Mouse (Mus musculus): ENCODE results near the gene Spcs3. TPM values are rescaled to one million over a fixed set of nuclear protein-coding genes. Genes with fewer than 3 reads are reported as not detected.
A peak's percentile ranks its signal among the peaks of the same experiment; 100 is the strongest.
"Not testable (repeated sequence)": the region's sequence is repeated elsewhere in the genome, so short reads cannot be mapped to it uniquely, and the experiment has no call there.

The Spcs3 gene
- polyA plus RNA-seq, 1 experiment from 2014 or later: 84.6 TPM

DNA sequence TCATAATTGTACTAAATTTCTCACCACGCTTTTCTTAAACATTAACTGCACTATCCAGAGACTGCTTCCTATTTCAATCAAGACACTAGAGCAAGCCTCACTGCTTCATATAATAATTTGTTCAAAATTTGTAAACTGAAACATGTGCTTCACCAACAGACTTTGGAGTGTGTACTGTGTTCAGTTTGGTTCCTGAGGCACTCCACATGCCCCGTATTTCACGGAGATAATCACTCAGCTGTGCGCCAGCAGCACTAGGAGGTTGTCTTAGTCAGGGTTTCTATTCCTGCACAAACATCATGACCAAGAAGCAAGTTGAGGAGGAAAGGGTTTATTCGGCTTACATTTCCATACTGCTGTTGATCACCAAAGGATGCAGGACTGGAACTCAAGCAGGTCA is 17.6 kb downstream of the Spcs3 start:
- not testable (repeated sequence) for H3K9ac ChIP-seq (ENCODE audit: low read length); DNase-seq (ENCODE audit: low spot score); H3K36me3 ChIP-seq (ENCODE audit: control insufficient read depth, insufficient read depth, low read length); H3K4me3 ChIP-seq (ENCODE audit: low read depth, low read length); H3K27me3 ChIP-seq (ENCODE audit: control insufficient read depth, insufficient read depth, low read length); H3K9me3 ChIP-seq (ENCODE audit: control insufficient read depth, low read length); H3K27ac ChIP-seq (ENCODE audit: low read depth, low read length); H3K4me1 ChIP-seq (ENCODE audit: control insufficient read depth, insufficient read depth, low read length); H3K4me2 ChIP-seq (ENCODE audit: low read depth); ATAC-seq (ENCODE audit: insufficient read depth, low FRiP score, low TSS enrichment)
- 92% methylated on average over 5 of the region's 5 CpGs for WGBS

DNA sequence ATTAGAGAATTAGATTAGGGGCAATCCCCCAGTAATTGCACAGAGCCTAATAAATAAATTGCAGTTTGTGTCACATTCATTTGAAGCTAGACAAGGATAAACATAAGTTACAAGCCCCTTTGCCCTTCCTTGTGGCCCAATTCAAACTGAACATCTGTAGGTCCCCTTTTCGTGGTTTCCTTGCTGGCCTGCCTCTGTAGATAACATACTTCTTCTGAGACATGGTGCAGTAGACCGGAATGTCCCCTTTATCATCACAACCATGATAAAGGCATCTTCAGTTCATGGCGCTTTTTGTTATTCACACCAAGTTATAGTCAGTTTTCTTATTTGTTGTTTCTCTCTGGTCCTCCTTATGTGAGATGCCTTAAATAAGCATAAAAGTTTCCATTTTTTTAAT is 18.0 kb downstream of the Spcs3 start:
- Histone ChIP-seq H3K4me3 (ENCODE audit: low read depth, low read length) (no peak overlapping the region), H3K27ac (ENCODE audit: low read depth, low read length) (no peak overlapping the region), H3K4me1 (ENCODE audit: control insufficient read depth, insufficient read depth, low read length) (no peaks in the 10 kb centered on the region), H3K4me2 (ENCODE audit: low read depth) (no peak overlapping the region), H3K27me3 (ENCODE audit: control insufficient read depth, insufficient read depth, low read length) (no peaks in the 10 kb centered on the region), H3K9ac (ENCODE audit: low read length) (no peak overlapping the region), H3K9me3 (ENCODE audit: control insufficient read depth, low read length) (no peaks in the 10 kb centered on the region), H3K36me3 (ENCODE audit: control insufficient read depth, insufficient read depth, low read length) (no peaks in the 10 kb centered on the region)
- no peak for DNase-seq (ENCODE audit: low spot score)
- no peak for ATAC-seq (ENCODE audit: insufficient read depth, low FRiP score, low TSS enrichment)
- WGBS: 90% methylated on average over 3 of the region's 3 CpGs

DNA sequence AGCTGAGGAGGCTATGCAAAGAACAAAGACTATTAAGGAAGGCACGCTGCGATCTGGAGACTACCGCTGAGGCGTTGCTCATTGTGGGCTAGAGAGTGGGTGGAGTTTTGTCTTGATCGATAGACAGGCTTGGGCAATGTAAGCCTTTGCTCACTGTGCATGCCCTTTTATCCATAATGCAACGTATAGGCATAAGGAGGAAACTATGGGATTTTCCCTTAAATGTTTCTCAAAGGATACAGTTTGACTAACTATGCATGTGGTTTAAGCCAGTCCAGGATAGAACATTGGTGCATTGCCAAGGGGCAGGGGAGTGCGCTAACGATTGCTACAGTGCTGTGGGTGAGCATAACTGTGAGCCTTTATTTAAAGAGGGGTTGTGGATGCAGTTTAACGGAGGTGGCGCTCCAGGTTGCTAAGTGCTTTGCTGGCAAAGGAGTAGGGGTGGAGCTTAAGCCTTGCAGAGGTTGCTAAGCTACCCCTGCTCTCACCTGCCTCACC is 20.5 kb downstream of the Spcs3 start:
- H3K27ac ChIP-seq (ENCODE audit: low read depth, low read length): no peak overlapping the region
- ATAC-seq (ENCODE audit: insufficient read depth, low FRiP score, low TSS enrichment) (peak; percentile 62), DNase-seq (ENCODE audit: low spot score) (peak; percentile 45)
- whole genome bisulfite sequencing: 7% methylated on average over 10 of the region's 10 CpGs
- H3K4me3 ChIP-seq (ENCODE audit: low read depth, low read length): peak overlapping the region; percentile 4
- H3K4me1 ChIP-seq (ENCODE audit: control insufficient read depth, insufficient read depth, low read length): no peaks in the 10 kb centered on the region
- no peaks in the 10 kb centered on the region for H3K27me3 ChIP-seq (ENCODE audit: control insufficient read depth, insufficient read depth, low read length)
- H3K9ac ChIP-seq (ENCODE audit: low read length): no peak overlapping the region
- no peaks in the 10 kb centered on the region for H3K36me3 ChIP-seq (ENCODE audit: control insufficient read depth, insufficient read depth, low read length)
- H3K4me2 ChIP-seq (ENCODE audit: low read depth): peak overlapping the region; percentile 27
- no peaks in the 10 kb centered on the region for H3K9me3 ChIP-seq (ENCODE audit: control insufficient read depth, low read length)

GRCm38 (mm10) chr8:54508814-54509213 is 21.0 kb downstream of the Spcs3 start:
- peak overlapping the region; percentile 36 for H3K4me2 ChIP-seq (ENCODE audit: low read depth)
- H3K27ac ChIP-seq (ENCODE audit: low read depth, low read length): no peak overlapping the region
- peak overlapping the region; percentile 4; the same call in 1 of the 2 replicates for H3K4me3 ChIP-seq (ENCODE audit: low read depth, low read length)
- no peaks in the 10 kb centered on the region for H3K36me3 ChIP-seq (ENCODE audit: control insufficient read depth, insufficient read depth, low read length)
- H3K27me3 ChIP-seq (ENCODE audit: control insufficient read depth, insufficient read depth, low read length): no peaks in the 10 kb centered on the region
- WGBS: 6% methylated on average over 9 of the region's 11 CpGs
- peak; percentile 40; the same call in 1 of the 2 replicates for ATAC-seq (ENCODE audit: insufficient read depth, low FRiP score, low TSS enrichment)
- H3K4me1 ChIP-seq (ENCODE audit: control insufficient read depth, insufficient read depth, low read length): no peaks in the 10 kb centered on the region
- no peak overlapping the region for H3K9ac ChIP-seq (ENCODE audit: low read length)
- DNase-seq (ENCODE audit: low spot score): no peak
- no peaks in the 10 kb centered on the region for H3K9me3 ChIP-seq (ENCODE audit: control insufficient read depth, low read length)

DNA sequence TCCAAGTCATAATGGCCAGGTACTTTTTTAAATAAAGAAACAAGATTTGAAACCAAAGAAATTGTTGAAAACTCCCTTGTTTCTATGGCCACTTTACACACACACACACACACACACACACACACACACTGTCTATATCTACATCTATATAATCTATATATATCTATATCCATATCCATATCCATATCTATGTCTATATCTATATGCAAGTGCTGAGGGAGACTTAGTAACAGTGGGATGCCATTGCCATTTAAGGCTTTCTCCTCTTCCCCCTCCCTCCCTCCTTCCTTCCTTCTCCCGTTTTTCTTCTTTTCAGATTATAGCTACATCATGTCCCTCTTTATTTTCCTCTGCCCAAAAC is 21.7 kb downstream of the Spcs3 start:
- Histone ChIP-seq H3K27ac (ENCODE audit: low read depth, low read length) (no peak overlapping the region), H3K27me3 (ENCODE audit: control insufficient read depth, insufficient read depth, low read length) (no peaks in the 10 kb centered on the region), H3K4me1 (ENCODE audit: control insufficient read depth, insufficient read depth, low read length) (no peaks in the 10 kb centered on the region), H3K4me3 (ENCODE audit: low read depth, low read length) (no peak overlapping the region), H3K36me3 (ENCODE audit: control insufficient read depth, insufficient read depth, low read length) (no peaks in the 10 kb centered on the region), H3K4me2 (ENCODE audit: low read depth) (no peak overlapping the region), H3K9ac (ENCODE audit: low read length) (no peak overlapping the region), H3K9me3 (ENCODE audit: control insufficient read depth, low read length) (no peaks in the 10 kb centered on the region)
- ATAC-seq (ENCODE audit: insufficient read depth, low FRiP score, low TSS enrichment) (no peak), DNase-seq (ENCODE audit: low spot score) (no peak)
- 14% methylated on average over 1 of the region's 1 CpGs for WGBS

DNA sequence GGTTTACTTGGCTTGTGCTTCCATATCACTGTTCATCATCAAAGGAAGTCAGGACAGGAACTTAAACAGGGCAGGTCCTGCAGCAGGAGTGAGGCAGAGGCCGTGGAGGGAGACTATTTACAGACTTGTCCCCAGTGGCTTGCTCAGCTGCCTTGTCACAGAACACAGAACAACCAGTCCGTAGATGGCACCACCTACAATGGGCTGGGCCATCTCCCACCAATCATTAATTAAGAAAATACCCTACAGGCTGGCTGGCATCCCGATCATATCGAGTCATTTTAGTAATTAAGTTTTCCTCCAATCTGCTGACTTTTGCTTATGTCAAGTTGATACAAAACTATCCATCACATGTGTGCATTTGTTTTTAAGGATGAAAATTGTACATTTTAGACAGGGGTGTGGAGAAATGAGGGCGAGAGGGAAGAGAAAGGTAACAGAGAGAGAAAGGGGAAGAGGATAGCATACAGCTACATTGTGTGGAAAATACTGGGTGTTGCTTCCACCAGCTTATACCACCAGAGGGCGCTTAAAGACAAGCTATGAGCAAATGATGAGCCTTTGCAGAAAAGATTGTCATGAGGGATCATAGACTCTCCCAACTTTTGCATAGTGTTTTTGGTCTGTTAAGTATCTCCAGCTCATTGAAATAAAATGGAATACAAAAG is 22.2 kb downstream of the Spcs3 start:
- Histone ChIP-seq H3K4me1 (ENCODE audit: control insufficient read depth, insufficient read depth, low read length) (no peaks in the 10 kb centered on the region), H3K27ac (ENCODE audit: low read depth, low read length) (no peak overlapping the region), H3K4me2 (ENCODE audit: low read depth) (no peak overlapping the region), H3K27me3 (ENCODE audit: control insufficient read depth, insufficient read depth, low read length) (no peaks in the 10 kb centered on the region), H3K36me3 (ENCODE audit: control insufficient read depth, insufficient read depth, low read length) (no peaks in the 10 kb centered on the region), H3K9ac (ENCODE audit: low read length) (no peak overlapping the region), H3K9me3 (ENCODE audit: control insufficient read depth, low read length) (no peaks in the 10 kb centered on the region), H3K4me3 (ENCODE audit: low read depth, low read length) (no peak overlapping the region)
- peak; percentile 64 for ATAC-seq (ENCODE audit: insufficient read depth, low FRiP score, low TSS enrichment)
- DNase-seq (ENCODE audit: low spot score): peak; percentile 71
- WGBS: 37% methylated on average over 6 of the region's 6 CpGs

GRCm38 (mm10) chr8:54505060-54505459 is 24.7 kb downstream of the Spcs3 start:
- Histone ChIP-seq H3K27ac (ENCODE audit: low read depth, low read length) (no peak overlapping the region), H3K9ac (ENCODE audit: low read length) (no peak overlapping the region), H3K4me2 (ENCODE audit: low read depth) (no peak overlapping the region), H3K4me3 (ENCODE audit: low read depth, low read length) (no peak overlapping the region), H3K36me3 (ENCODE audit: control insufficient read depth, insufficient read depth, low read length) (no peaks in the 10 kb centered on the region), H3K27me3 (ENCODE audit: control insufficient read depth, insufficient read depth, low read length) (no peaks in the 10 kb centered on the region), H3K4me1 (ENCODE audit: control insufficient read depth, insufficient read depth, low read length) (no peaks in the 10 kb centered on the region), H3K9me3 (ENCODE audit: control insufficient read depth, low read length) (no peaks in the 10 kb centered on the region)
- no peak for ATAC-seq (ENCODE audit: insufficient read depth, low FRiP score, low TSS enrichment)
- 63% methylated on average over 2 of the region's 2 CpGs for WGBS
- no peak for DNase-seq (ENCODE audit: low spot score)

GRCm38 (mm10) chr8:54503104-54503503 is 26.7 kb downstream of the Spcs3 start:
- no peak overlapping the region for H3K27ac ChIP-seq (ENCODE audit: low read depth, low read length)
- no peak overlapping the region for H3K9ac ChIP-seq (ENCODE audit: low read length)
- H3K4me2 ChIP-seq (ENCODE audit: low read depth): no peak overlapping the region
- DNase-seq (ENCODE audit: low spot score) (no peak), ATAC-seq (ENCODE audit: insufficient read depth, low FRiP score, low TSS enrichment) (no peak)
- H3K4me3 ChIP-seq (ENCODE audit: low read depth, low read length): no peak overlapping the region
- H3K4me1 ChIP-seq (ENCODE audit: control insufficient read depth, insufficient read depth, low read length): no peaks in the 10 kb centered on the region
- H3K9me3 ChIP-seq (ENCODE audit: control insufficient read depth, low read length): no peaks in the 10 kb centered on the region
- H3K27me3 ChIP-seq (ENCODE audit: control insufficient read depth, insufficient read depth, low read length): no peaks in the 10 kb centered on the region
- 84% methylated on average over 7 of the region's 7 CpGs for WGBS
- no peaks in the 10 kb centered on the region for H3K36me3 ChIP-seq (ENCODE audit: control insufficient read depth, insufficient read depth, low read length)

GRCm38 (mm10) chr8:54493915-54494314 is 35.9 kb downstream of the Spcs3 start:
- no peaks in the 10 kb centered on the region for H3K4me1 ChIP-seq (ENCODE audit: control insufficient read depth, insufficient read depth, low read length)
- no peak for ATAC-seq (ENCODE audit: insufficient read depth, low FRiP score, low TSS enrichment)
- WGBS: 45% methylated on average over 3 of the region's 3 CpGs
- no peak overlapping the region for H3K4me2 ChIP-seq (ENCODE audit: low read depth)
- no peak overlapping the region for H3K9ac ChIP-seq (ENCODE audit: low read length)
- no peak overlapping the region for H3K4me3 ChIP-seq (ENCODE audit: low read depth, low read length)
- no peaks in the 10 kb centered on the region for H3K36me3 ChIP-seq (ENCODE audit: control insufficient read depth, insufficient read depth, low read length)
- DNase-seq (ENCODE audit: low spot score): no peak
- H3K27me3 ChIP-seq (ENCODE audit: control insufficient read depth, insufficient read depth, low read length): no peaks in the 10 kb centered on the region
- H3K27ac ChIP-seq (ENCODE audit: low read depth, low read length): no peak overlapping the region
- H3K9me3 ChIP-seq (ENCODE audit: control insufficient read depth, low read length): no peaks in the 10 kb centered on the region

Data from neural tube, embryonic 11.5 days (tissue).